Mouse (Mus musculus): ENCODE data around the gene Gm28044. TPM values are rescaled to one million over a fixed set of nuclear protein-coding genes. Genes with fewer than 3 reads are reported as not detected.
"Not testable (repeated sequence)": the region's sequence is repeated elsewhere in the genome, so short reads cannot be mapped to it uniquely, and the experiment has no call there.

Gene Gm28044
- polyA plus RNA-seq, 1 experiment: 0.90 TPM

DNA sequence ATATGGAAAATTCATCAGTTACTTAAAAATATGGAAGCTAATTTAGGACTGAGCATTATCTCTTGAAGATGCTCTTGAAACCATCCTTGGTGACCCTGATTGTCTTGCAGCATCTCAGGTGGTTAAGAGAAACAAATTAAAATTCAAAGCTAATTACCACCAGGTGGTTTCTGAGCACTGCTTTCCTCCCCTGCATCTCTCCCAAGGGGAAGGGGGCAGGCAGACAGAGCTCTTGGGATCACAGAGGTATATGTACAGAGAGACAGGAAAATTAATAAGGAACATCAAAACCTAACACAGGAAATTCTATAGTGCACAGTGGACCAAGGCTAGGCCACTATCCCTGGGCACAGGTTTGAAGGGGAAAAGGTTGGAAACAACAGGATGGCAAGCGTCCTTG, 27.5 kb downstream of the Gm28044 start:
- Histone ChIP-seq H3ac (ENCODE audit: control insufficient read depth, insufficient read length, low read depth) (no peak overlapping the region), H3K79me2 (ENCODE audit: control insufficient read depth, insufficient read depth) (no peaks in the 10 kb centered on the region), H3K27me3 (ENCODE audit: control insufficient read depth, insufficient read depth, insufficient read length) (no peaks in the 10 kb centered on the region), H3K79me3 (ENCODE audit: low read depth) (no peaks in the 10 kb centered on the region), H3K4me3 (ENCODE audit: insufficient read depth, poor library complexity, severe bottlenecking) (peak overlapping the region; percentile 37), H3K36me3 (ENCODE audit: control insufficient read depth, insufficient read depth) (no peaks in the 10 kb centered on the region)
- TF ChIP-seq CEBPB (IDR thresholded peaks at IDR 0.05; ENCODE audit: low read depth) (no peak), MYOD1 (IDR thresholded peaks at IDR 0.05; ENCODE audit: control insufficient read depth, insufficient read length, low read depth) (no peak), FOSL1 (IDR thresholded peaks at IDR 0.05; ENCODE audit: insufficient read depth, low read length, poor library complexity, severe bottlenecking) (no peak), CTCF (IDR thresholded peaks at IDR 0.05; ENCODE audit: control insufficient read depth, insufficient read depth, insufficient read length) (no peak), MAX (IDR thresholded peaks at IDR 0.05) (no peak), MYOG (IDR thresholded peaks at IDR 0.05; ENCODE audit: control insufficient read depth, extremely low read depth, insufficient read length) (no peak), USF1 (IDR thresholded peaks at IDR 0.05; ENCODE audit: low read depth) (no peak)

DNA sequence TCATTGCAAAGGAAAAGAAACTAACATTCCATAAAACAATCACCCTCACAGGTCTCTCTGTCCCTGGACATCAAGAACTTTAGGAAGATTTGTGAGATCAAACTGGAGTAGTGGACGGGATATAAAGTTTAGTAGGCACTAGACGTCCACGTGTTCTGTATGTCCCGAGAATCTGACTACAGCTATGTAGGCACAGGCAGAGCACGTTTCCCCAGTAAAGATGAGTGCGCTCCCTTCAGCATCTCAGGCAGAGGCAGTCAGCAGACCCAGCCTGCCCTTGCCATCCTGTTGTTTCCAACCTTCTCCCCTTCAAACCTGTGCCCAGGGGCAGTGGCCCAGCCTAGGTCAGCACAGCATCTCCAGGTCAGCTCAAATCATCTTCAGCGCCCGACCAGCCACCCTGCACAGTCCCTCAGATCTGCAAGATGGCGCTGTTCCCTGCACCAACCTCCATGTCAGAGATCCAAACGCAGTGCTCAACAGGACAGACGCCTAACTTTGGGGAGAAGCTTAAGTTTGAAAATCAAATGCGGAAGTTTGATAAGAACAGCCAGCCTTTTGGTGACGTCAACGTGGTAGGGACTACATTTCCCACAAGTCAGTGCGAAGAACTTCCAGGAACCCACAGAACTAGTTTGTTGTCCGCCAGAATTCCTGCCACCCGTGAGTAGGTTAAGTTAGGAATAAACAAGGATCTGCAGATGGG, 28.2 kb downstream of the Gm28044 start, which contains the start of gene Zfp595:
Zfp595 (minus strand) TSS at position 552 of the 706 bp plus-strand sequence.
- H3K79me3 ChIP-seq (ENCODE audit: low read depth): no peaks in the 10 kb centered on the region
- H3K27me3 ChIP-seq (ENCODE audit: control insufficient read depth, insufficient read depth, insufficient read length): no peaks in the 10 kb centered on the region
- H3K79me2 ChIP-seq (ENCODE audit: control insufficient read depth, insufficient read depth): no peaks in the 10 kb centered on the region
- peak within 1 kb of the TSS; percentile 37 for H3K4me3 ChIP-seq (ENCODE audit: insufficient read depth, poor library complexity, severe bottlenecking)
- TF ChIP-seq CTCF (IDR thresholded peaks at IDR 0.05; ENCODE audit: control insufficient read depth, insufficient read depth, insufficient read length): no peak
- no peak for TF ChIP-seq MYOG (IDR thresholded peaks at IDR 0.05; ENCODE audit: control insufficient read depth, extremely low read depth, insufficient read length)
- TF ChIP-seq USF1 (IDR thresholded peaks at IDR 0.05; ENCODE audit: low read depth): no peak
- no peak for TF ChIP-seq CEBPB (IDR thresholded peaks at IDR 0.05; ENCODE audit: low read depth)
- TF ChIP-seq FOSL1 (IDR thresholded peaks at IDR 0.05; ENCODE audit: insufficient read depth, low read length, poor library complexity, severe bottlenecking): no peak
- no peak for TF ChIP-seq MAX (IDR thresholded peaks at IDR 0.05)
- no peak for TF ChIP-seq MYOD1 (IDR thresholded peaks at IDR 0.05; ENCODE audit: control insufficient read depth, insufficient read length, low read depth)
- no peaks in the 10 kb centered on the region for H3K36me3 ChIP-seq (ENCODE audit: control insufficient read depth, insufficient read depth)
- peak within 1 kb of the TSS; percentile 4 for H3ac ChIP-seq (ENCODE audit: control insufficient read depth, insufficient read length, low read depth)

DNA sequence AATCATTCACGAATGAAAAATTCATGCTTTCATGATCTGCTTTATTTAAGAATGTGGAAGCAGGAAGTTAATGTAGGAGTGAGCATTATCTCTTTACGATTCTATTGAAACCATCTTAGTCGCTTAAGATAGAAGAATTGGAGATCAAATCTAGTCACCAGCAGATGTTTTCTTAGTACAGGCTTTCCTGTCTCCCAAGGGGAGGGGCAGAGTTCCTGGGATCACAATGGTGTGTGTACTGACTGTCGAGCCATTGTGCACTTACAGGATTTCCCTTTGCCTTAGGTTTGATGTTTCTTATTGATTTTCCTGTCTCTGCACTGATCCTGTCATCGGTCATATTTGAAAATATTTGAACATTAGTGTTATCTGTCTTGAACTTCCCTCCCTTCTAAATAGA, 53.6 kb downstream of the Gm28044 start:
- no peak for TF ChIP-seq USF1 (IDR thresholded peaks at IDR 0.05; ENCODE audit: low read depth)
- no peak for TF ChIP-seq MYOG (IDR thresholded peaks at IDR 0.05; ENCODE audit: control insufficient read depth, extremely low read depth, insufficient read length)
- TF ChIP-seq CTCF (IDR thresholded peaks at IDR 0.05; ENCODE audit: control insufficient read depth, insufficient read depth, insufficient read length): no peak
- no peak for TF ChIP-seq CEBPB (IDR thresholded peaks at IDR 0.05; ENCODE audit: low read depth)
- no peak for TF ChIP-seq FOSL1 (IDR thresholded peaks at IDR 0.05; ENCODE audit: insufficient read depth, low read length, poor library complexity, severe bottlenecking)
- TF ChIP-seq MYOD1 (IDR thresholded peaks at IDR 0.05; ENCODE audit: control insufficient read depth, insufficient read length, low read depth): no peak
- no peak for TF ChIP-seq MAX (IDR thresholded peaks at IDR 0.05)
- Histone ChIP-seq H3K79me3 (ENCODE audit: low read depth) (no peaks in the 10 kb centered on the region), H3K79me2 (ENCODE audit: control insufficient read depth, insufficient read depth) (no peaks in the 10 kb centered on the region), H3K36me3 (ENCODE audit: control insufficient read depth, insufficient read depth) (no peaks in the 10 kb centered on the region), H3K4me3 (ENCODE audit: insufficient read depth, poor library complexity, severe bottlenecking) (no peak overlapping the region), H3ac (ENCODE audit: control insufficient read depth, insufficient read length, low read depth) (no peak overlapping the region), H3K27me3 (ENCODE audit: control insufficient read depth, insufficient read depth, insufficient read length) (no peaks in the 10 kb centered on the region)

DNA sequence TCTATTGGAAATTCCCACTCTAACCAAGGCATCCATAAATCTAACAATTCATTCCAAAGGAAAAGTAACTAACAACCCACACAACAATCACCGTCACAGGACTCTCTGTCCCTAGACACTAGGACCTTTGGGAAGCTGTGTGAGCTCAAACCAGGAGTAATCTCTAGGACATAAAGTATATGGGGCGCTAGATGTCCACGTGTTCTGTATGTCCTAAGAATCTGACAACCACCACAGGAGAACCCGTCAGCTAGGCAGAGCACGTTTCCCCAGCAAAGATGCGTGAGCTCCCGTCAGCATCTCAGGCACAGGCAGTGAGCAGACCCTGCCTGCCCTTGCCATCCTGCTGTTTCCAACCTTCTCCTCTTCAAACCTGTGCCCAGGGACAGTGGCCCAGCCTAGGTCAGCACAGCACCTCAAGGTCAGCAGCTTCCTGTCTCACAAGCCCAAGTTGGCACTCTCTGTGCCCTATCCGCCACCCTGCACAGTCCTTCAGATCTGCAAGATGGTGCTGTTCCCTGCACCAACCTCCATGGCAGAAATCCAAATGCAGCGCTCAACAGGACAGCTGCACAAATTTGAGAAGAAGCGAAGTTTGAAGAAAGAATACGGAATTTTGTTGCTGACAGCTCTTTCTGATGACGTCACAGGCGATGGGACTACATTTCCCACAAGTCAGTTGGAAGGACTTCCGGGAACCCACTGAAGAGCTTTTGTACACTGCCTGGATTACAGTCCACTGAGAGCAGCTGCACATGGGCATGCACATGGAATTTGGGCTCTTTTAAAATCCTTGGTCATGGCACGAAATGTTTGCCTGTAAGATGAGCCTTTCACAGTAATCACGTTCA, 54.3 kb downstream of the Gm28044 start, which contains the start of gene Zfp457:
Zfp457 (minus strand) TSS at position 664 of the 851 bp plus-strand sequence.
- no peak for TF ChIP-seq MYOD1 (IDR thresholded peaks at IDR 0.05; ENCODE audit: control insufficient read depth, insufficient read length, low read depth)
- peak; percentile 39 for TF ChIP-seq MAX (IDR thresholded peaks at IDR 0.05)
- TF ChIP-seq FOSL1 (IDR thresholded peaks at IDR 0.05; ENCODE audit: insufficient read depth, low read length, poor library complexity, severe bottlenecking): no peak
- TF ChIP-seq CEBPB (IDR thresholded peaks at IDR 0.05; ENCODE audit: low read depth): no peak
- no peak for TF ChIP-seq MYOG (IDR thresholded peaks at IDR 0.05; ENCODE audit: control insufficient read depth, extremely low read depth, insufficient read length)
- no peak for TF ChIP-seq USF1 (IDR thresholded peaks at IDR 0.05; ENCODE audit: low read depth)
- no peak for TF ChIP-seq CTCF (IDR thresholded peaks at IDR 0.05; ENCODE audit: control insufficient read depth, insufficient read depth, insufficient read length)
- no peaks in the 10 kb centered on the region for H3K79me3 ChIP-seq (ENCODE audit: low read depth)
- no peaks in the 10 kb centered on the region for H3K79me2 ChIP-seq (ENCODE audit: control insufficient read depth, insufficient read depth)
- H3K27me3 ChIP-seq (ENCODE audit: control insufficient read depth, insufficient read depth, insufficient read length): no peaks in the 10 kb centered on the region
- H3ac ChIP-seq (ENCODE audit: control insufficient read depth, insufficient read length, low read depth): peak within 1 kb of the TSS; percentile 86
- no peaks in the 10 kb centered on the region for H3K36me3 ChIP-seq (ENCODE audit: control insufficient read depth, insufficient read depth)
- H3K4me3 ChIP-seq (ENCODE audit: insufficient read depth, poor library complexity, severe bottlenecking): peak within 1 kb of the TSS; percentile 42

DNA sequence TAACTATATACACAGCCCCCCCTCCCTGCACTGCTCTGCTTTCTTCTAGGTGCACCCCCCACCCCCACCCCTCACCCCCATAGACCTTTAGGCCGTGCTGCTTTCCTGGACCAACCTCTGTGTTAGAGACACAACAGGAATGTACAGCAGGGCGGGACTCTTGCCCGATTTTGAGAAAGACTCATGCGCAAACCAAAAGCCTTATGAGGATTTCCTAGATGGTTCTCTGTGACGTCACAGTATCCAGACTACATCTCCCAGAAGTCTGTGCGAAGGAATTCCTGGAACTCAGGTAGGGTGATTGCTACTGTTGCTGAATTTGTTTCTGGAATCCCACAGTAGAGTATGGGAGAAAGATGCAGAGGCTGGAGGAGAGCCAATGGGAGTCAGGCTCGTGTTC, 82.0 kb downstream of the Gm28044 start, which contains the start of gene Zfp458:
Zfp458 (minus strand) TSS at position 153 of the 400 bp plus-strand sequence.
- H3ac ChIP-seq (ENCODE audit: control insufficient read depth, insufficient read length, low read depth): no peak within 1 kb of the TSS
- no peak within 1 kb of the TSS for H3K4me3 ChIP-seq (ENCODE audit: insufficient read depth, poor library complexity, severe bottlenecking)
- no peaks in the 10 kb centered on the region for H3K79me2 ChIP-seq (ENCODE audit: control insufficient read depth, insufficient read depth)
- no peaks in the 10 kb centered on the region for H3K27me3 ChIP-seq (ENCODE audit: control insufficient read depth, insufficient read depth, insufficient read length)
- no peak for TF ChIP-seq MAX (IDR thresholded peaks at IDR 0.05)
- no peak for TF ChIP-seq MYOG (IDR thresholded peaks at IDR 0.05; ENCODE audit: control insufficient read depth, extremely low read depth, insufficient read length)
- TF ChIP-seq MYOD1 (IDR thresholded peaks at IDR 0.05; ENCODE audit: control insufficient read depth, insufficient read length, low read depth): no peak
- H3K36me3 ChIP-seq (ENCODE audit: control insufficient read depth, insufficient read depth): no peaks in the 10 kb centered on the region
- H3K79me3 ChIP-seq (ENCODE audit: low read depth): no peaks in the 10 kb centered on the region

DNA sequence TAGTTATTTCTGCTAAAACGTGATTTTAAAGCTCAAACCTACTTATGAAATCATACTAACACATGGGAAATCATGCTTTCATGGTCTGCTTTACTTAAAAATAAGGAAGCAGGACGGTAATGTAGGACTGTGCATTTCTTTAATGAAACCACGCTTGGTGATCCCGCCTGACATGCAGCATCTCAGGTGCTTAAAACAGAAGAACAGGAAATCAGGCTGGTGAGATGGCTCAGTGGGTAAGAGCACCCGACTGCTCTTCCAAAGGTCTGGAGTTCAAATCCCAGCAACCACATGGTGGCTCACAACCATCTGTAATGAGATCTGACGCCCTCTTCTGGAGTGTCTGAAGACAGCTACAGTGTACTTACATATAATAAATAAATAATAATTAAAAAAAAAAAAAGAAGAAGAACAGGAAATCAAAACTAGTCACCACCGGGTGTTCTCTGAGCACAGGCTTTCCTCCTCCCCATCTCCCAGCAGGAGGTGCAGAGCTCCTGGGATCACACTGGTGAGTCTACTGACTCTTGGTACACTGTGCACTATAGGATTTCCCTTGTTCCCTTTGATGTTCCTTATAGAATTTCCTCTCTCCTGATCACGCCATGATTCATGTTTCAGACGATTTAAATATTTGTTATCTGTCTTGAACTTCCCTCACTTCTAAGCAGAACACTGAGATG, 90.8 kb downstream of the Gm28044 start:
- H3K4me3 ChIP-seq (ENCODE audit: insufficient read depth, poor library complexity, severe bottlenecking): peak overlapping the region; percentile 41
- H3K36me3 ChIP-seq (ENCODE audit: control insufficient read depth, insufficient read depth); H3K27me3 ChIP-seq (ENCODE audit: control insufficient read depth, insufficient read depth, insufficient read length); H3K79me2 ChIP-seq (ENCODE audit: control insufficient read depth, insufficient read depth); H3ac ChIP-seq (ENCODE audit: control insufficient read depth, insufficient read length, low read depth); H3K79me3 ChIP-seq (ENCODE audit: low read depth): not testable (repeated sequence)
